9 mouse cellular contexts compared by ENCODE assay signal in genomic region chr8:70674716-70675115, GRCm38 (mm10). TPM values are rescaled to one million over a fixed set of nuclear protein-coding genes. Genes with fewer than 3 reads are reported as not detected.
DNase-seq lines count a peak whose midpoint lies in the region; ATAC-seq and TF ChIP-seq lines count a peak whose summit lies in the region.
"Had no signal": no experiment of that assay in that cellular context is flagged by ENCODE, and none has a peak within 500 bp of the region (broad histone marks: within the 10 kb centered on the region; RNA-seq: fewer than 3 reads in every experiment).

No protein-coding gene starts in this region.

- H3K4me2 ChIP-seq in heart, embryonic 16.5 days (ENCODE audit: low read depth, low read length): peak overlapping the region; percentile 90
- H3K4me2 ChIP-seq in liver, embryonic 13.5 days: peak overlapping the region; percentile 87

- DNase-seq in heart, postnatal 4 days: no peak
- no peak for DNase-seq in liver, embryonic 13.5 days
- DNase-seq in adrenal gland, postnatal 4 days (ENCODE audit: low spot score in 2 of 2): no peak
- DNase-seq in gastrocnemius, postnatal 36 days: no peak
- DNase-seq in layer of hippocampus, postnatal 14 days (ENCODE audit: low spot score in 2 of 2): no peak

- TF ChIP-seq EP300 in ES-Bruce4 (IDR thresholded peaks at IDR 0.05; ENCODE audit: insufficient read depth, low read depth, low read length): no peak

- no peak overlapping the region for H3K4me3 ChIP-seq in heart, embryonic 16.5 days (ENCODE audit: low read length)
- peak overlapping the region; percentile 78 for H3K4me3 ChIP-seq in ES-Bruce4 (ENCODE audit: low read depth, low read length)
- H3K4me3 ChIP-seq in liver, embryonic 13.5 days (replicated peaks): peak overlapping the region; percentile 70

- no peaks in the 10 kb centered on the region for H3K27me3 ChIP-seq in heart, embryonic 16.5 days (ENCODE audit: control insufficient read depth, insufficient read depth, low read length)
- H3K27me3 ChIP-seq in ES-Bruce4 (ENCODE audit: control insufficient read depth, insufficient read depth, low read length, poor library complexity, severe bottlenecking): no peaks in the 10 kb centered on the region
- no peaks in the 10 kb centered on the region for H3K27me3 ChIP-seq in liver, embryonic 13.5 days

- no peak for TF ChIP-seq POLR2A in ES-Bruce4 (IDR thresholded peaks at IDR 0.05; ENCODE audit: insufficient read depth, low read length)

- 72% methylated on average over 4 of the region's 4 CpGs for WGBS in heart, embryonic 16.5 days
- 27% methylated on average over 4 of the region's 4 CpGs for WGBS in liver, embryonic 13.5 days (ENCODE audit: insufficient replicate concordance)

- no peaks in the 10 kb centered on the region for H3K9me3 ChIP-seq in heart, embryonic 16.5 days (replicated peaks; ENCODE audit: control insufficient read depth, low read length)
- H3K9me3 ChIP-seq in ES-Bruce4 (replicated peaks; ENCODE audit: control insufficient read depth, insufficient read depth, low read length, poor library complexity, severe bottlenecking): no peaks in the 10 kb centered on the region
- H3K9me3 ChIP-seq in liver, embryonic 13.5 days (replicated peaks): no peaks in the 10 kb centered on the region

- H3K4me1 ChIP-seq in heart, embryonic 16.5 days (ENCODE audit: control insufficient read depth, insufficient read depth, low read length): peaks cover 15% of the 10 kb centered on the region
- peaks cover 6% of the 10 kb centered on the region for H3K4me1 ChIP-seq in ES-Bruce4 (ENCODE audit: control insufficient read depth, insufficient read depth, low read length)
- peaks cover 81% of the 10 kb centered on the region for H3K4me1 ChIP-seq in liver, embryonic 13.5 days (replicated peaks)

- H3K36me3 ChIP-seq in heart, embryonic 16.5 days (ENCODE audit: control insufficient read depth, insufficient read depth): peaks cover 13% of the 10 kb centered on the region
- peaks cover 19% of the 10 kb centered on the region; the same call in 1 of the 2 replicates for H3K36me3 ChIP-seq in ES-Bruce4 (ENCODE audit: control insufficient read depth, insufficient read depth, low read length, poor library complexity, severe bottlenecking)
- H3K36me3 ChIP-seq in liver, embryonic 13.5 days: peaks cover 37% of the 10 kb centered on the region

- peak overlapping the region; percentile 81 for H3K9ac ChIP-seq in heart, embryonic 16.5 days (ENCODE audit: low read length)
- peak overlapping the region; percentile 81 for H3K9ac ChIP-seq in ES-Bruce4 (ENCODE audit: low read depth, poor library complexity, severe bottlenecking)
- peak overlapping the region; percentile 76 for H3K9ac ChIP-seq in liver, embryonic 13.5 days

- ATAC-seq in heart, embryonic 16.5 days (replicated peaks; ENCODE audit: extremely low read depth, insufficient read depth, low FRiP score): no peak
- ATAC-seq in erythroid progenitor cell, adult 5-6 weeks (replicated peaks; ENCODE audit: low FRiP score, poor library complexity, severe bottlenecking): peak; percentile 48
- ATAC-seq in liver, embryonic 13.5 days (ENCODE audit: low read depth): peak; percentile 6; the same call in 1 of the 2 replicates

- peak overlapping the region; percentile 94 for H3K27ac ChIP-seq in heart, embryonic 16.5 days (ENCODE audit: low read length)
- H3K27ac ChIP-seq in ES-Bruce4 (ENCODE audit: insufficient read depth, low read length): peak overlapping the region; percentile 95
- H3K27ac ChIP-seq in liver, embryonic 13.5 days: peak overlapping the region; percentile 92

- TF ChIP-seq CTCF in ES-Bruce4 (IDR thresholded peaks at IDR 0.05; ENCODE audit: low read depth, low read length): no peak

- intact Hi-C loops in gastrocnemius, postnatal 36 days (cut with DNase I): no loop called here

RNA-seq across cellular contexts. Expression of gene Lsm4, which starts 1.7 kb away (rescaled TPM):
- polyA plus RNA-seq in heart, embryonic 16.5 days (2015; fragmentation: Nextera tagmentation; extraction: Ambion mirVana): 252 and 258 TPM in 2 replicates
- total RNA-seq in heart, postnatal 4 days (2021): 100 to 1,000 TPM; 107 to 120 TPM
- 211 TPM in 2 replicates for polyA plus RNA-seq in ES-Bruce4 (2011; ENCODE audit: insufficient read depth, insufficient read length, low read depth, missing spikeins)
- 86.5 and 93.1 TPM in 2 replicates for total RNA-seq in erythroid progenitor cell, adult 5-6 weeks (2015; ENCODE audit: low replicate concordance)
- 38.4 and 57.6 TPM in 2 replicates for total RNA-seq in erythroid progenitor cell, adult 5-6 weeks (2017; ENCODE audit: low replicate concordance)
- 185 and 200 TPM in 2 replicates for polyA plus RNA-seq in liver, embryonic 13.5 days (2015; fragmentation: Nextera tagmentation; extraction: Ambion mirVana)
- 10 to 100 TPM; 96.6 to 99.0 TPM for total RNA-seq in adrenal gland, postnatal 4 days (2021)
- total RNA-seq in gastrocnemius, postnatal 36 days (2021): 10 to 100 TPM; 54.9 to 63.3 TPM
- 10 to 100 TPM; 67.8 to 71.7 TPM for total RNA-seq in layer of hippocampus, postnatal 14 days (2021)

RNA-seq across cellular contexts. Expression of gene Pgpep1, which starts 14.5 kb away (rescaled TPM):
- 35.5 and 36.7 TPM in 2 replicates for polyA plus RNA-seq in heart, embryonic 16.5 days (2015; fragmentation: Nextera tagmentation; extraction: Ambion mirVana)
- 10 to 100 TPM; 32.2 to 38.4 TPM for total RNA-seq in heart, postnatal 4 days (2021)
- polyA plus RNA-seq in ES-Bruce4 (2011; ENCODE audit: insufficient read depth, insufficient read length, low read depth, missing spikeins): 30.2 and 44.4 TPM in 2 replicates
- total RNA-seq in erythroid progenitor cell, adult 5-6 weeks (2015; ENCODE audit: low replicate concordance): 0.36 and 6.3 TPM in 2 replicates
- total RNA-seq in erythroid progenitor cell, adult 5-6 weeks (2017; ENCODE audit: low replicate concordance): under 0.01 and 3.0 TPM in 2 replicates
- 17.9 and 19.5 TPM in 2 replicates for polyA plus RNA-seq in liver, embryonic 13.5 days (2015; fragmentation: Nextera tagmentation; extraction: Ambion mirVana)
- total RNA-seq in adrenal gland, postnatal 4 days (2021): 10 to 100 TPM; 62.1 to 76.0 TPM
- total RNA-seq in gastrocnemius, postnatal 36 days (2021): 10 to 100 TPM; 11.1 to 15.9 TPM
- total RNA-seq in layer of hippocampus, postnatal 14 days (2021): 10 to 100 TPM; 25.9 to 30.8 TPM

RNA-seq across cellular contexts. Expression of gene Jund, which starts 24.0 kb away (rescaled TPM):
- 58.7 and 59.3 TPM in 2 replicates for polyA plus RNA-seq in heart, embryonic 16.5 days (2015; fragmentation: Nextera tagmentation; extraction: Ambion mirVana)
- 100 to 1,000 TPM; 254 to 261 TPM for total RNA-seq in heart, postnatal 4 days (2021)
- 56.6 and 66.4 TPM in 2 replicates for polyA plus RNA-seq in ES-Bruce4 (2011; ENCODE audit: insufficient read depth, insufficient read length, low read depth, missing spikeins)
- total RNA-seq in erythroid progenitor cell, adult 5-6 weeks (2015; ENCODE audit: low replicate concordance): 26.7 and 36.0 TPM in 2 replicates
- total RNA-seq in erythroid progenitor cell, adult 5-6 weeks (2017; ENCODE audit: low replicate concordance): 21.1 and 32.0 TPM in 2 replicates
- polyA plus RNA-seq in liver, embryonic 13.5 days (2015; fragmentation: Nextera tagmentation; extraction: Ambion mirVana): 17.9 and 22.0 TPM in 2 replicates
- total RNA-seq in adrenal gland, postnatal 4 days (2021): 100 to 1,000 TPM; 185 to 195 TPM
- total RNA-seq in gastrocnemius, postnatal 36 days (2021): 10 to 100 TPM; 60.6 to 77.9 TPM
- 100 to 1,000 TPM; 163 to 179 TPM for total RNA-seq in layer of hippocampus, postnatal 14 days (2021)

RNA-seq across cellular contexts. Expression of gene Iqcn, which starts 28.5 kb away (rescaled TPM):
- polyA plus RNA-seq in heart, embryonic 16.5 days (2015; fragmentation: Nextera tagmentation; extraction: Ambion mirVana): 0.05 TPM in 1 of 2 replicates, not detected in the other
- under 1 TPM; 0.10 to 0.11 TPM for total RNA-seq in heart, postnatal 4 days (2021)
- not detected in 2 replicates for polyA plus RNA-seq in ES-Bruce4 (2011; ENCODE audit: insufficient read depth, insufficient read length, low read depth, missing spikeins)
- not detected in 2 replicates for total RNA-seq in erythroid progenitor cell, adult 5-6 weeks (2015; ENCODE audit: low replicate concordance)
- total RNA-seq in erythroid progenitor cell, adult 5-6 weeks (2017; ENCODE audit: low replicate concordance): not detected in 2 replicates
- polyA plus RNA-seq in liver, embryonic 13.5 days (2015; fragmentation: Nextera tagmentation; extraction: Ambion mirVana): not detected in 2 replicates
- total RNA-seq in adrenal gland, postnatal 4 days (2021): under 1 TPM; 0.14 to 0.25 TPM
- total RNA-seq in gastrocnemius, postnatal 36 days (2021): under 1 TPM in 1 of 2 experiments, not detected in 1; 0.05 TPM
- under 1 TPM in 1 of 2 experiments, not detected in 1; 0.14 TPM for total RNA-seq in layer of hippocampus, postnatal 14 days (2021)
- total RNA-seq: liver, adult 2 months had no signal
- polyA plus RNA-seq: liver, adult 2 months had no signal

RNA-seq across cellular contexts. Expression of gene Gdf15, which starts 42.5 kb away (rescaled TPM):
- polyA plus RNA-seq in heart, embryonic 16.5 days (2015; fragmentation: Nextera tagmentation; extraction: Ambion mirVana): 1.2 and 1.6 TPM in 2 replicates
- total RNA-seq in heart, postnatal 4 days (2021): 1 to 10 TPM; 2.7 to 3.5 TPM
- polyA plus RNA-seq in ES-Bruce4 (2011; ENCODE audit: insufficient read depth, insufficient read length, low read depth, missing spikeins): 1.9 and 2.1 TPM in 2 replicates
- not detected in 2 replicates for total RNA-seq in erythroid progenitor cell, adult 5-6 weeks (2015; ENCODE audit: low replicate concordance)
- not detected in 2 replicates for total RNA-seq in erythroid progenitor cell, adult 5-6 weeks (2017; ENCODE audit: low replicate concordance)
- 3.9 and 4.1 TPM in 2 replicates for polyA plus RNA-seq in liver, embryonic 13.5 days (2015; fragmentation: Nextera tagmentation; extraction: Ambion mirVana)
- total RNA-seq in adrenal gland, postnatal 4 days (2021): 1 to 10 TPM in 1 of 2 experiments, under 1 TPM in 1; 0.59 to 1.8 TPM
- total RNA-seq in gastrocnemius, postnatal 36 days (2021): under 1 TPM in 1 of 2 experiments, not detected in 1; 0.18 TPM
- total RNA-seq in layer of hippocampus, postnatal 14 days (2021): not detected
